Mouse (Mus musculus): Measurements from ENCODE around the gene Plppr1. TPM values are rescaled to one million over a fixed set of nuclear protein-coding genes. Genes with fewer than 3 reads are reported as not detected.

The Plppr1 gene
- polyA plus RNA-seq, 1 experiment from 2014 or later = 1.1 TPM

GRCm38 (mm10) chr4:49238111-49238510 is 179.0 kb downstream of the Plppr1 start:
- no peak overlapping the region for H3K4me3 ChIP-seq (ENCODE audit: low read length)
- ATAC-seq = no peak
- H3K9ac ChIP-seq (ENCODE audit: low read depth, low read length) = no peak overlapping the region
- H3K36me3 ChIP-seq (ENCODE audit: control insufficient read depth, insufficient read depth, low read length) = no peaks in the 10 kb centered on the region
- WGBS = 94% methylated on average over 4 of the region's 4 CpGs
- H3K9me3 ChIP-seq (ENCODE audit: control insufficient read depth, low read length) = no peaks in the 10 kb centered on the region
- no peak overlapping the region for H3K27ac ChIP-seq (ENCODE audit: low read length)
- no peaks in the 10 kb centered on the region for H3K27me3 ChIP-seq (replicated peaks; ENCODE audit: control insufficient read depth, insufficient read depth, low read length)
- no peaks in the 10 kb centered on the region for H3K4me1 ChIP-seq (ENCODE audit: control insufficient read depth, insufficient read depth, low read length)
- H3K4me2 ChIP-seq (ENCODE audit: low read depth, low read length) = no peak overlapping the region

- no peak overlapping the region for H3K9ac ChIP-seq (ENCODE audit: low read depth, low read length)
- H3K4me1 ChIP-seq (ENCODE audit: control insufficient read depth, insufficient read depth, low read length) = no peaks in the 10 kb centered on the region
- H3K4me2 ChIP-seq (ENCODE audit: low read depth, low read length) = no peak overlapping the region
- no peak overlapping the region for H3K4me3 ChIP-seq (ENCODE audit: low read length)
- H3K36me3 ChIP-seq (ENCODE audit: control insufficient read depth, insufficient read depth, low read length) = no peaks in the 10 kb centered on the region
- ATAC-seq = no peak
- no peak overlapping the region for H3K27ac ChIP-seq (ENCODE audit: low read length)
- H3K9me3 ChIP-seq (ENCODE audit: control insufficient read depth, low read length) = no peaks in the 10 kb centered on the region
- WGBS = 87% methylated on average over 5 of the region's 5 CpGs
- H3K27me3 ChIP-seq (replicated peaks; ENCODE audit: control insufficient read depth, insufficient read depth, low read length) = no peaks in the 10 kb centered on the region
Measured at GRCm38 (mm10) chr4:49239451-49239850, 180.4 kb downstream of the Plppr1 start.

GRCm38 (mm10) chr4:49244791-49245190 is 185.7 kb downstream of the Plppr1 start:
- H3K27me3 ChIP-seq (replicated peaks; ENCODE audit: control insufficient read depth, insufficient read depth, low read length) = no peaks in the 10 kb centered on the region
- no peak overlapping the region for H3K4me3 ChIP-seq (ENCODE audit: low read length)
- no peaks in the 10 kb centered on the region for H3K36me3 ChIP-seq (ENCODE audit: control insufficient read depth, insufficient read depth, low read length)
- H3K4me2 ChIP-seq (ENCODE audit: low read depth, low read length) = no peak overlapping the region
- H3K9me3 ChIP-seq (ENCODE audit: control insufficient read depth, low read length) = no peaks in the 10 kb centered on the region
- WGBS = 78% methylated on average over 5 of the region's 5 CpGs
- no peak for ATAC-seq
- no peak overlapping the region for H3K27ac ChIP-seq (ENCODE audit: low read length)
- H3K9ac ChIP-seq (ENCODE audit: low read depth, low read length) = no peak overlapping the region
- H3K4me1 ChIP-seq (ENCODE audit: control insufficient read depth, insufficient read depth, low read length) = no peaks in the 10 kb centered on the region

GRCm38 (mm10) chr4:49245274-49245673 is 186.2 kb downstream of the Plppr1 start:
- Histone ChIP-seq H3K9me3 (ENCODE audit: control insufficient read depth, low read length) (no peaks in the 10 kb centered on the region), H3K27me3 (replicated peaks; ENCODE audit: control insufficient read depth, insufficient read depth, low read length) (no peaks in the 10 kb centered on the region), H3K4me1 (ENCODE audit: control insufficient read depth, insufficient read depth, low read length) (no peaks in the 10 kb centered on the region), H3K4me3 (ENCODE audit: low read length) (no peak overlapping the region), H3K9ac (ENCODE audit: low read depth, low read length) (no peak overlapping the region), H3K36me3 (ENCODE audit: control insufficient read depth, insufficient read depth, low read length) (no peaks in the 10 kb centered on the region), H3K4me2 (ENCODE audit: low read depth, low read length) (no peak overlapping the region), H3K27ac (ENCODE audit: low read length) (no peak overlapping the region)
- WGBS = 80% methylated on average over 2 of the region's 2 CpGs
- ATAC-seq = no peak

- Histone ChIP-seq H3K9me3 (ENCODE audit: control insufficient read depth, low read length) (no peaks in the 10 kb centered on the region), H3K4me1 (ENCODE audit: control insufficient read depth, insufficient read depth, low read length) (no peaks in the 10 kb centered on the region), H3K27ac (ENCODE audit: low read length) (no peak overlapping the region), H3K4me3 (ENCODE audit: low read length) (no peak overlapping the region), H3K27me3 (replicated peaks; ENCODE audit: control insufficient read depth, insufficient read depth, low read length) (no peaks in the 10 kb centered on the region), H3K36me3 (ENCODE audit: control insufficient read depth, insufficient read depth, low read length) (no peaks in the 10 kb centered on the region), H3K9ac (ENCODE audit: low read depth, low read length) (no peak overlapping the region), H3K4me2 (ENCODE audit: low read depth, low read length) (no peak overlapping the region)
- WGBS = 24% methylated on average over 3 of the region's 3 CpGs
- no peak for ATAC-seq
Measured at GRCm38 (mm10) chr4:49251262-49251661, 192.2 kb downstream of the Plppr1 start.

GRCm38 (mm10) chr4:49252169-49252568 is 193.1 kb downstream of the Plppr1 start:
- Histone ChIP-seq H3K27me3 (replicated peaks; ENCODE audit: control insufficient read depth, insufficient read depth, low read length) (no peaks in the 10 kb centered on the region), H3K4me1 (ENCODE audit: control insufficient read depth, insufficient read depth, low read length) (no peaks in the 10 kb centered on the region), H3K36me3 (ENCODE audit: control insufficient read depth, insufficient read depth, low read length) (no peaks in the 10 kb centered on the region), H3K9ac (ENCODE audit: low read depth, low read length) (no peak overlapping the region), H3K4me3 (ENCODE audit: low read length) (no peak overlapping the region), H3K27ac (ENCODE audit: low read length) (no peak overlapping the region), H3K4me2 (ENCODE audit: low read depth, low read length) (no peak overlapping the region), H3K9me3 (ENCODE audit: control insufficient read depth, low read length) (no peaks in the 10 kb centered on the region)
- no peak for ATAC-seq
- 78% methylated on average over 3 of the region's 3 CpGs for WGBS

- Histone ChIP-seq H3K4me3 (ENCODE audit: low read length) (no peak overlapping the region), H3K36me3 (ENCODE audit: control insufficient read depth, insufficient read depth, low read length) (no peaks in the 10 kb centered on the region), H3K4me1 (ENCODE audit: control insufficient read depth, insufficient read depth, low read length) (no peaks in the 10 kb centered on the region), H3K27me3 (replicated peaks; ENCODE audit: control insufficient read depth, insufficient read depth, low read length) (no peaks in the 10 kb centered on the region), H3K4me2 (ENCODE audit: low read depth, low read length) (no peak overlapping the region), H3K27ac (ENCODE audit: low read length) (no peak overlapping the region), H3K9me3 (ENCODE audit: control insufficient read depth, low read length) (no peaks in the 10 kb centered on the region), H3K9ac (ENCODE audit: low read depth, low read length) (no peak overlapping the region)
- 86% methylated on average over 5 of the region's 5 CpGs for WGBS
- no peak for ATAC-seq
Measured at GRCm38 (mm10) chr4:49278515-49278914, 219.4 kb downstream of the Plppr1 start.

GRCm38 (mm10) chr4:49284692-49285291 is 225.7 kb downstream of the Plppr1 start:
- H3K4me3 ChIP-seq (ENCODE audit: low read length) = no peak overlapping the region
- no peak overlapping the region for H3K4me2 ChIP-seq (ENCODE audit: low read depth, low read length)
- WGBS = 80% methylated on average over 13 of the region's 15 CpGs
- H3K4me1 ChIP-seq (ENCODE audit: control insufficient read depth, insufficient read depth, low read length) = no peaks in the 10 kb centered on the region
- H3K9ac ChIP-seq (ENCODE audit: low read depth, low read length) = no peak overlapping the region
- no peak overlapping the region for H3K27ac ChIP-seq (ENCODE audit: low read length)
- ATAC-seq = no peak
- H3K27me3 ChIP-seq (replicated peaks; ENCODE audit: control insufficient read depth, insufficient read depth, low read length) = no peaks in the 10 kb centered on the region
- no peaks in the 10 kb centered on the region for H3K36me3 ChIP-seq (ENCODE audit: control insufficient read depth, insufficient read depth, low read length)
- no peaks in the 10 kb centered on the region for H3K9me3 ChIP-seq (ENCODE audit: control insufficient read depth, low read length)

GRCm38 (mm10) chr4:49285340-49286196 is 226.5 kb downstream of the Plppr1 start:
- Histone ChIP-seq H3K4me2 (ENCODE audit: low read depth, low read length) (no peak overlapping the region), H3K9me3 (ENCODE audit: control insufficient read depth, low read length) (no peaks in the 10 kb centered on the region), H3K36me3 (ENCODE audit: control insufficient read depth, insufficient read depth, low read length) (no peaks in the 10 kb centered on the region), H3K9ac (ENCODE audit: low read depth, low read length) (no peak overlapping the region), H3K4me1 (ENCODE audit: control insufficient read depth, insufficient read depth, low read length) (no peaks in the 10 kb centered on the region), H3K4me3 (ENCODE audit: low read length) (no peak overlapping the region), H3K27me3 (replicated peaks; ENCODE audit: control insufficient read depth, insufficient read depth, low read length) (no peaks in the 10 kb centered on the region), H3K27ac (ENCODE audit: low read length) (no peak overlapping the region)
- WGBS = 62% methylated on average over 15 of the region's 15 CpGs
- no peak for ATAC-seq
